Mouse (Mus musculus): ENCODE measurements around the gene Prkg1. TPM values are rescaled to one million over a fixed set of nuclear protein-coding genes. Genes with fewer than 3 reads are reported as not detected.

The Prkg1 gene
- polyA plus RNA-seq, 1 experiment from 2014 or later = 5.7 TPM

- no peaks in the 10 kb centered on the region for H3K27me3 ChIP-seq
- H3K36me3 ChIP-seq = no peaks in the 10 kb centered on the region
- H3K4me3 ChIP-seq (replicated peaks) = no peak overlapping the region
- 65% methylated on average over 4 of the region's 4 CpGs for WGBS
- no peaks in the 10 kb centered on the region for H3K9me3 ChIP-seq
- H3K27ac ChIP-seq = no peak overlapping the region
- no peak overlapping the region for H3K9ac ChIP-seq (replicated peaks)
- ATAC-seq (ENCODE audit: insufficient number of reproducible peaks, insufficient read depth, low FRiP score, low TSS enrichment, low read depth) = no peak
- no peak overlapping the region for H3K4me2 ChIP-seq
- H3K4me1 ChIP-seq (replicated peaks) = peaks cover 9% of the 10 kb centered on the region
Measured at GRCm38 (mm10) chr19:30843637-30844036, 921.2 kb downstream of the Prkg1 start.

DNA sequence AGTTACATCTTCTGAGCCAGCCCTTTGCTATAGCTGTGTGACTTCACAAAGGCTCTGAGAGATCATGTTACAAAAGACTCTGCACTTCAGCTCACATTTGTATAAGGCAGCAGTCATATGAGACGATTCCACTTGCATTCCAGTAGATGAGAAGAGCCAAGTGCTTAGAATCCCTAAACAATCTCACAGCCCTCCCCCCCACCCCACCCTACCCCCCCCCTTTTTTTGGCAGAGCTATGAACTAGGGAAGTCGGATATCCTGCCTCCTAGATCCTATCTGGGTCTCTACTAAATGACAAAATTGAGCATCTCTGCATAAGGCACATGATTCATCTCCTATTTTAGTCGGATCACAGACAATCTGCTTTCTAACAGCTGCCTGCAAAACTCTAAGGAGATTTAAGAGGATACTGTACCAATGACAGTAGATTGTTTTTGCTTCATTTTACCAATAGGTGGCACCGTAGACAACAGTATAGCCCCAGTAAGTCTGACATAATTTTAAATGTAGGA lies 921.7 kb downstream of the Prkg1 start:
- Histone ChIP-seq H3K36me3 (no peaks in the 10 kb centered on the region), H3K9me3 (no peaks in the 10 kb centered on the region), H3K27ac (no peak overlapping the region), H3K4me2 (no peak overlapping the region), H3K4me1 (replicated peaks) (peaks cover 9% of the 10 kb centered on the region), H3K4me3 (replicated peaks) (no peak overlapping the region), H3K9ac (replicated peaks) (no peak overlapping the region), H3K27me3 (no peaks in the 10 kb centered on the region)
- 8% methylated on average over 4 of the region's 4 CpGs for whole genome bisulfite sequencing
- ATAC-seq (ENCODE audit: insufficient number of reproducible peaks, insufficient read depth, low FRiP score, low TSS enrichment, low read depth) = no peak

DNA sequence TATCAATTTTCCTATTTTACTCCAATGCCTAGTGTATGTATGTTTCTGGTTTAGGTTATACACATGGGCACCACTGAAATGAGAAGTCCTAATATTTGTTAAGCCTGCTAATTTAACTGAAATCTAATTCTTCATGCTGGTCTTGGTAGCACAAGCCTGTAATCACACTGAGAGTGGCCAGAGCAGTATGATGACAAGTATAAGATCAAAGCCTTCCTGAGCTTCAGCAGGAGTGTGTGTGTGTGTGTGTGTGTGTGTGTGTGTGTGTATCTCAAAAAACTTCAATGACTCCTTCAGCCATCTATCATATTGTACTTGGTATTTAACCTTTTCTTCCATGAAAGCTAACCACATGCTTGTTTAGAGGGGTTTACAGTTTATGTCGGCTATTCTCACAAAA lies 922.2 kb downstream of the Prkg1 start:
- Histone ChIP-seq H3K4me2 (no peak overlapping the region), H3K4me3 (replicated peaks) (no peak overlapping the region), H3K27ac (no peak overlapping the region), H3K4me1 (replicated peaks) (peaks cover 9% of the 10 kb centered on the region), H3K36me3 (no peaks in the 10 kb centered on the region), H3K9ac (replicated peaks) (no peak overlapping the region), H3K9me3 (no peaks in the 10 kb centered on the region), H3K27me3 (no peaks in the 10 kb centered on the region)
- ATAC-seq (ENCODE audit: insufficient number of reproducible peaks, insufficient read depth, low FRiP score, low TSS enrichment, low read depth) = no peak
- 36% methylated on average over 1 of the region's 1 CpGs for WGBS

- Histone ChIP-seq H3K9me3 (no peaks in the 10 kb centered on the region), H3K27ac (no peak overlapping the region), H3K4me1 (replicated peaks) (no peaks in the 10 kb centered on the region), H3K36me3 (no peaks in the 10 kb centered on the region), H3K27me3 (no peaks in the 10 kb centered on the region), H3K4me3 (replicated peaks) (no peak overlapping the region), H3K4me2 (no peak overlapping the region), H3K9ac (replicated peaks) (no peak overlapping the region)
- no peak for ATAC-seq (ENCODE audit: insufficient number of reproducible peaks, insufficient read depth, low FRiP score, low TSS enrichment, low read depth)
- 67% methylated on average over 1 of the region's 1 CpGs for WGBS
Measured at GRCm38 (mm10) chr19:30833045-30833651, 931.7 kb downstream of the Prkg1 start.

DNA sequence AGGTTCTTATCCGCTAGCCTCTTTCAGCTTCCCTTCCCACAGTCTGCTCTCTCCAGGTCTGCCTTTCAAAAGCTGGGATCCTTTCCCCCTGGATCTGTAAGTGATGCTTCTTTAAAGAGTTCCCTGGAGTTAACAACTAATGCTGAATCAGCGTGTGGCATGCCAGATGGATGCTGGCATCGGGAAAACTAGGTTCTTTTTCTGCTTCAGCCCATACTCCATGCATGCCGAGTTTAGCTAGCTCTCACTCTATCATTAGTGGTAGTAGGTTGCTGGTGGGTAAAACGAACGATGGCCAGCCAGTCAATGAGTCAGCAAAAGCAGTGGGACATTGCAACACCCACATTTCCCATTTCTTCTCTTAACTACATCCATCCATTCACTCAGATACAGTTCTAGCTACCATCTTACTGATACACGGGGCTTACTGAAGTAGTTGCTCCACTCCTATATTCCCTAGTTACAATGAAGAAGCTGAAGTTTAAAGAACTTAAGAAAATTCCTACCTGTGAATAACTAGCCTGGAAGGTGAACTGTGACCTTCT lies 935.5 kb downstream of the Prkg1 start:
- no peaks in the 10 kb centered on the region for H3K9me3 ChIP-seq
- no peaks in the 10 kb centered on the region for H3K36me3 ChIP-seq
- no peak overlapping the region for H3K4me2 ChIP-seq
- WGBS = 86% methylated on average over 7 of the region's 7 CpGs
- H3K4me3 ChIP-seq (replicated peaks) = no peak overlapping the region
- no peaks in the 10 kb centered on the region for H3K27me3 ChIP-seq
- H3K9ac ChIP-seq (replicated peaks) = no peak overlapping the region
- peaks cover 9% of the 10 kb centered on the region for H3K4me1 ChIP-seq (replicated peaks)
- no peak overlapping the region for H3K27ac ChIP-seq
- no peak for ATAC-seq (ENCODE audit: insufficient number of reproducible peaks, insufficient read depth, low FRiP score, low TSS enrichment, low read depth)

GRCm38 (mm10) chr19:30827820-30828219 lies 937.0 kb downstream of the Prkg1 start:
- H3K27ac ChIP-seq = no peak overlapping the region
- ATAC-seq (ENCODE audit: insufficient number of reproducible peaks, insufficient read depth, low FRiP score, low TSS enrichment, low read depth) = no peak
- no peaks in the 10 kb centered on the region for H3K36me3 ChIP-seq
- H3K4me2 ChIP-seq = no peak overlapping the region
- H3K27me3 ChIP-seq = no peaks in the 10 kb centered on the region
- H3K9ac ChIP-seq (replicated peaks) = no peak overlapping the region
- no peak overlapping the region for H3K4me3 ChIP-seq (replicated peaks)
- no peaks in the 10 kb centered on the region for H3K9me3 ChIP-seq
- 76% methylated on average over 3 of the region's 3 CpGs for WGBS
- H3K4me1 ChIP-seq (replicated peaks) = peaks cover 9% of the 10 kb centered on the region

GRCm38 (mm10) chr19:30826106-30826505 lies 938.7 kb downstream of the Prkg1 start:
- no peak overlapping the region for H3K9ac ChIP-seq (replicated peaks)
- no peaks in the 10 kb centered on the region for H3K9me3 ChIP-seq
- H3K27me3 ChIP-seq = no peaks in the 10 kb centered on the region
- ATAC-seq (ENCODE audit: insufficient number of reproducible peaks, insufficient read depth, low FRiP score, low TSS enrichment, low read depth) = no peak; the same call in 1 of the 2 replicates
- no peak overlapping the region for H3K4me2 ChIP-seq
- no peak overlapping the region for H3K27ac ChIP-seq
- H3K36me3 ChIP-seq = no peaks in the 10 kb centered on the region
- H3K4me3 ChIP-seq (replicated peaks) = no peak overlapping the region
- H3K4me1 ChIP-seq (replicated peaks) = peaks cover 9% of the 10 kb centered on the region
- WGBS = 22% methylated on average over 2 of the region's 2 CpGs

DNA sequence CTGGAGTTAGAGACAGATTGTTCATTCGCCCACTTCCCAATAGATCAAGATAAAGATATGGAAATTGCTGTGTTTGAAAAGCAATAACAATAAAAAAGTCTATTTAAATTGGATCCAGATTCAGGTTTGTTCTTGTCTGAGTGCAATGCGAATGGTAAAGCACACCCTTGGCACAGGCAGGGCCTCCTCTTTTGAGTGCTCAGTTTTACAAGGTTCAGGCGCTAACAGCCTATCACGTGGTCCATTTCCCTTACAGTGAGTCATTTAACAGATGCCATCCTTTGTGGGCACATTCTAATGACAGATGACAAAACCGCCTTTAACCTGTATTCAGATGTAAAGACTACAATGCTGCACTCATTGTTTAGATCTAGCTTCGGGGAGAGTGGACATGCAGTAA lies 949.2 kb downstream of the Prkg1 start:
- WGBS = 53% methylated on average over 6 of the region's 6 CpGs
- no peak; the same call in 1 of the 2 replicates for ATAC-seq (ENCODE audit: insufficient number of reproducible peaks, insufficient read depth, low FRiP score, low TSS enrichment, low read depth)
- H3K27me3 ChIP-seq = no peaks in the 10 kb centered on the region
- H3K4me3 ChIP-seq (replicated peaks) = no peak overlapping the region
- H3K9ac ChIP-seq (replicated peaks) = no peak overlapping the region
- H3K27ac ChIP-seq = no peak overlapping the region
- H3K4me1 ChIP-seq (replicated peaks) = no peaks in the 10 kb centered on the region; the same call in 1 of the 2 replicates
- H3K9me3 ChIP-seq = no peaks in the 10 kb centered on the region
- no peak overlapping the region for H3K4me2 ChIP-seq
- no peaks in the 10 kb centered on the region for H3K36me3 ChIP-seq

GRCm38 (mm10) chr19:30806265-30806664 lies 958.6 kb downstream of the Prkg1 start:
- WGBS = 75% methylated on average over 5 of the region's 5 CpGs
- H3K4me2 ChIP-seq = no peak overlapping the region
- no peak overlapping the region for H3K9ac ChIP-seq (replicated peaks)
- H3K4me3 ChIP-seq (replicated peaks) = no peak overlapping the region
- no peaks in the 10 kb centered on the region for H3K4me1 ChIP-seq (replicated peaks)
- no peaks in the 10 kb centered on the region for H3K9me3 ChIP-seq
- ATAC-seq (ENCODE audit: insufficient number of reproducible peaks, insufficient read depth, low FRiP score, low TSS enrichment, low read depth) = no peak
- no peaks in the 10 kb centered on the region for H3K27me3 ChIP-seq
- no peak overlapping the region for H3K27ac ChIP-seq
- H3K36me3 ChIP-seq = no peaks in the 10 kb centered on the region

DNA sequence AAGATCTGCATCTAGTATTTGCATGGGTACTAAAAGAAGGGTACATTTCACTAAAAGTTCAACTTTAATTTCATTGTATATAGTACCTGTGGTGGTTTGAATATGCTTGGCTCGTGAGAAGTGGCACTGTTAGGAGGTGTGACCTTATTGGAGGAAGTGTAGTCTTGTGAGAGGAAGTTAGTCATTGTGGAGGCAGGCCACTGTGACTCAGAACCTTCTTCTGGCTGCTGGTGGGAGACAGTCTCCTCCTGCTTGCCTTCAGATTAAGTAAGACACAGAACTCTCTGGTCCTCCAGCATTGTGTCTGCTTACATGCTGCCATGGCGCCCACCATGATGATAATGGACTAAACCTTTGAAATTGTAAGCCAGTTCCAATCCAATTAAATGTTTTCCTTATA lies 984.0 kb downstream of the Prkg1 start:
- Histone ChIP-seq H3K27me3 (no peaks in the 10 kb centered on the region), H3K9ac (replicated peaks) (no peak overlapping the region), H3K27ac (no peak overlapping the region), H3K36me3 (no peaks in the 10 kb centered on the region), H3K9me3 (no peaks in the 10 kb centered on the region), H3K4me2 (no peak overlapping the region), H3K4me3 (replicated peaks) (no peak overlapping the region), H3K4me1 (replicated peaks) (no peaks in the 10 kb centered on the region)
- WGBS = 75% methylated on average over 2 of the region's 2 CpGs
- no peak for ATAC-seq (ENCODE audit: insufficient number of reproducible peaks, insufficient read depth, low FRiP score, low TSS enrichment, low read depth)

GRCm38 (mm10) chr19:30768316-30768715 lies 996.5 kb downstream of the Prkg1 start:
- Histone ChIP-seq H3K27me3 (no peaks in the 10 kb centered on the region), H3K9me3 (no peaks in the 10 kb centered on the region), H3K27ac (no peak overlapping the region), H3K9ac (replicated peaks) (no peak overlapping the region), H3K4me2 (no peak overlapping the region), H3K4me3 (replicated peaks) (no peak overlapping the region), H3K36me3 (no peaks in the 10 kb centered on the region), H3K4me1 (replicated peaks) (no peaks in the 10 kb centered on the region)
- 36% methylated on average over 1 of the region's 1 CpGs for WGBS
- ATAC-seq (ENCODE audit: insufficient number of reproducible peaks, insufficient read depth, low FRiP score, low TSS enrichment, low read depth) = no peak

DNA sequence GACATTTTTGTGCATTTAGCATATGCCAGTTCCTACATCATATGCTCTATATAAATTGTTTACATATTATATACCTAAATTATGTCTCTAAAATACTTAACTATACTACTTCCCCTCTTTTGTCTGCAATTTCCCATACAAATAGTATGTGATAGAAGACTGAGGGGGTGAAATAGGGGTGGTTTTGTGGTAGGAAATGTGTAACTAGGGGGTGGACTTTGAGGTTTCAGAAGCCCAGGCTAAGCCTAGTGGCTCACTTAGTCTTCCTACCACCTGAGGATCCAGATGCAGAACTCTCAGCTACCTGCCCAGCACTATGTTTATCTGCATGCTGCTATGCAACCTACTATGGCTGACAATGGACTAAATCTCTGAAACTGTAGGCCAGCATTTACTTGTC lies 1020.4 kb downstream of the Prkg1 start:
- Histone ChIP-seq H3K9me3 (no peaks in the 10 kb centered on the region), H3K27me3 (no peaks in the 10 kb centered on the region), H3K27ac (no peak overlapping the region), H3K4me1 (replicated peaks) (no peaks in the 10 kb centered on the region), H3K4me3 (replicated peaks) (no peak overlapping the region), H3K4me2 (no peak overlapping the region), H3K9ac (replicated peaks) (no peak overlapping the region), H3K36me3 (no peaks in the 10 kb centered on the region)
- ATAC-seq (ENCODE audit: insufficient number of reproducible peaks, insufficient read depth, low FRiP score, low TSS enrichment, low read depth) = no peak

Measured in limb, embryonic 12.5 days (tissue).